ENCODE assay signal across 8 mouse cellular contexts in the genomic region with DNA sequence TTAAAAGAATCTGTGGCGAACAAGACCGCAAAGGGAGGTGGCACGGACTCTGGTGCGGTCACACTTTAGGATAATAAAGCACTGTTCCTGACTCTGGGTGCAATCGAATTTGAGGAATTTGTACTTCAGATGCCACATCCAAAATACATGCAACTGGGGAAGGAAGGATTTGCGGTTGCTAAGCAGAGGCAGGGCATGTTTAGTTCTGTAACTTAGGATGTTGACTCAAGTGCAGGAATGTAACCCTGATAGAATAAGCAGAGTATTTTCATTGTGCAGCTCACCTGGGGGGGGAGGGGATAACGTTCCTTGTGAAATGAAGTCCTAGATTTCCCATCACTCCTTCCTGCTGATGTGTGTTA. TPM values are rescaled to one million over a fixed set of nuclear protein-coding genes. Genes with fewer than 3 reads are reported as not detected.
DNase-seq lines count a peak whose midpoint lies in the region; ATAC-seq and TF ChIP-seq lines count a peak whose summit lies in the region.

No protein-coding gene starts in this region.

- no peak for TF ChIP-seq CTCF in layer of hippocampus, adult 2 months (conservative IDR thresholded peaks at IDR 0.05)

- H3K9me3 ChIP-seq in embryonic facial prominence, embryonic 11.5 days (replicated peaks; ENCODE audit: control insufficient read depth, low read length), result no peaks in the 10 kb centered on the region
- H3K9me3 ChIP-seq in limb, embryonic 11.5 days (ENCODE audit: control insufficient read depth, low read length), result no peaks in the 10 kb centered on the region
- no peaks in the 10 kb centered on the region for H3K9me3 ChIP-seq in neural tube, embryonic 12.5 days

- peak overlapping the region; percentile 93 for H3K27ac ChIP-seq in layer of hippocampus, adult 2 months
- peak overlapping the region; percentile 81 for H3K27ac ChIP-seq in embryonic facial prominence, embryonic 11.5 days (replicated peaks; ENCODE audit: low read depth, low read length)
- H3K27ac ChIP-seq in limb, embryonic 11.5 days (replicated peaks; ENCODE audit: low read depth, low read length), result peak overlapping the region; percentile 90
- H3K27ac ChIP-seq in neural tube, embryonic 12.5 days, result 0 out of 2 replicates have a peak overlapping the region, but pooled peaks have one; percentile 74

- no peak for ATAC-seq in embryonic facial prominence, embryonic 11.5 days (replicated peaks; ENCODE audit: insufficient number of reproducible peaks, low FRiP score, low TSS enrichment, low read depth)
- no peak for ATAC-seq in limb, embryonic 11.5 days (ENCODE audit: insufficient number of reproducible peaks, low FRiP score, low TSS enrichment, low read depth)
- ATAC-seq in neural tube, embryonic 12.5 days (ENCODE audit: low FRiP score, low read depth), result no peak

- H3K27me3 ChIP-seq in embryonic facial prominence, embryonic 11.5 days (ENCODE audit: control insufficient read depth, insufficient read depth, low read length), result no peaks in the 10 kb centered on the region
- H3K27me3 ChIP-seq in limb, embryonic 11.5 days (ENCODE audit: control insufficient read depth, insufficient read depth, low read length), result no peaks in the 10 kb centered on the region
- no peaks in the 10 kb centered on the region for H3K27me3 ChIP-seq in neural tube, embryonic 12.5 days (replicated peaks)

- WGBS in embryonic facial prominence, embryonic 11.5 days, result 3% methylated on average over 7 of the region's 7 CpGs
- under 1% methylated on average over 7 of the region's 7 CpGs for WGBS in limb, embryonic 11.5 days
- under 1% methylated on average over 7 of the region's 7 CpGs for WGBS in neural tube, embryonic 12.5 days

- no peak for DNase-seq in layer of hippocampus, adult 2 months (ENCODE audit: low spot score in 2 of 2)
- DNase-seq in layer of hippocampus, adult 9-10 months (ENCODE audit: low spot score), result no peak
- DNase-seq in embryonic facial prominence, embryonic 11.5 days (ENCODE audit: low spot score), result no peak
- DNase-seq in limb, embryonic 11.5 days (ENCODE audit: low spot score), result no peak
- DNase-seq in urinary bladder, postnatal 4 days (ENCODE audit: low spot score in 2 of 2), result no peak
- DNase-seq in T-cell, adult 2 months (ENCODE audit: low spot score), result no peak
- no peak for DNase-seq in adrenal gland, postnatal 10 days

- H3K4me1 ChIP-seq in embryonic facial prominence, embryonic 11.5 days (ENCODE audit: control insufficient read depth, insufficient read depth, low read length), result peaks cover 13% of the 10 kb centered on the region
- peaks cover 43% of the 10 kb centered on the region for H3K4me1 ChIP-seq in limb, embryonic 11.5 days (ENCODE audit: control insufficient read depth, insufficient read depth, low read length)
- peaks cover 40% of the 10 kb centered on the region for H3K4me1 ChIP-seq in neural tube, embryonic 12.5 days

- H3K36me3 ChIP-seq in embryonic facial prominence, embryonic 11.5 days (replicated peaks; ENCODE audit: control insufficient read depth, insufficient read depth, low read depth, low read length), result no peaks in the 10 kb centered on the region
- no peaks in the 10 kb centered on the region for H3K36me3 ChIP-seq in limb, embryonic 11.5 days (ENCODE audit: control insufficient read depth, insufficient read depth, low read length)
- H3K36me3 ChIP-seq in neural tube, embryonic 12.5 days, result no peaks in the 10 kb centered on the region

- peak overlapping the region; percentile 91 for H3K4me2 ChIP-seq in embryonic facial prominence, embryonic 11.5 days (ENCODE audit: low read depth, low read length)
- peak overlapping the region; percentile 88 for H3K4me2 ChIP-seq in limb, embryonic 11.5 days (ENCODE audit: low read depth, severe bottlenecking)
- H3K4me2 ChIP-seq in neural tube, embryonic 12.5 days (replicated peaks), result peak overlapping the region; percentile 86

- peak overlapping the region; percentile 91 for H3K9ac ChIP-seq in embryonic facial prominence, embryonic 11.5 days (replicated peaks; ENCODE audit: low read length)
- peak overlapping the region; percentile 93 for H3K9ac ChIP-seq in limb, embryonic 11.5 days (ENCODE audit: low read length)
- H3K9ac ChIP-seq in neural tube, embryonic 12.5 days, result peak overlapping the region; percentile 86

- peak overlapping the region; percentile 84 for H3K4me3 ChIP-seq in layer of hippocampus, adult 2 months
- peak overlapping the region; percentile 72 for H3K4me3 ChIP-seq in embryonic facial prominence, embryonic 11.5 days (ENCODE audit: low read depth, low read length)
- peak overlapping the region; percentile 68 for H3K4me3 ChIP-seq in limb, embryonic 11.5 days (ENCODE audit: low read depth, low read length)
- H3K4me3 ChIP-seq in neural tube, embryonic 12.5 days, result peak overlapping the region; percentile 67

RNA-seq across cellular contexts. Expression of gene Fam53b, which starts 0.4 kb away (rescaled TPM):
- 10 to 100 TPM; 42.3 to 54.8 TPM for total RNA-seq in layer of hippocampus, adult 2 months (2021)
- polyA plus RNA-seq in embryonic facial prominence, embryonic 11.5 days (2014; fragmentation: Nextera tagmentation; extraction: Ambion mirVana), result 11.8 and 16.0 TPM in 2 replicates
- polyA plus RNA-seq in limb, embryonic 11.5 days (2014; fragmentation: Nextera tagmentation; extraction: Ambion mirVana), result 23.8 and 29.3 TPM in 2 replicates
- polyA plus RNA-seq in neural tube, embryonic 12.5 days (2016; fragmentation: Nextera tagmentation; extraction: Ambion mirVana), result 25.0 and 25.3 TPM in 2 replicates
- total RNA-seq in adrenal gland, postnatal 10 days (2021), result 10 to 100 TPM; 58.4 to 75.1 TPM

RNA-seq across cellular contexts. Expression of gene Eef1akmt2, which starts 38.4 kb away (rescaled TPM):
- total RNA-seq in layer of hippocampus, adult 2 months (2021), result 10 to 100 TPM; 35.8 to 38.6 TPM
- polyA plus RNA-seq in embryonic facial prominence, embryonic 11.5 days (2014; fragmentation: Nextera tagmentation; extraction: Ambion mirVana), result 84.1 and 90.8 TPM in 2 replicates
- polyA plus RNA-seq in limb, embryonic 11.5 days (2014; fragmentation: Nextera tagmentation; extraction: Ambion mirVana), result 76.6 and 79.4 TPM in 2 replicates
- polyA plus RNA-seq in neural tube, embryonic 12.5 days (2016; fragmentation: Nextera tagmentation; extraction: Ambion mirVana), result 79.1 and 79.6 TPM in 2 replicates
- total RNA-seq in adrenal gland, postnatal 10 days (2021), result 10 to 100 TPM; 20.9 to 27.4 TPM

RNA-seq across cellular contexts. Expression of gene Abraxas2, which starts 45.0 kb away (rescaled TPM):
- total RNA-seq in layer of hippocampus, adult 2 months (2021), result 10 to 100 TPM; 28.8 to 30.3 TPM
- 39.3 and 41.3 TPM in 2 replicates for polyA plus RNA-seq in embryonic facial prominence, embryonic 11.5 days (2014; fragmentation: Nextera tagmentation; extraction: Ambion mirVana)
- polyA plus RNA-seq in limb, embryonic 11.5 days (2014; fragmentation: Nextera tagmentation; extraction: Ambion mirVana), result 40.7 and 41.3 TPM in 2 replicates
- polyA plus RNA-seq in neural tube, embryonic 12.5 days (2016; fragmentation: Nextera tagmentation; extraction: Ambion mirVana), result 36.5 and 41.1 TPM in 2 replicates
- 10 to 100 TPM; 31.3 to 33.3 TPM for total RNA-seq in adrenal gland, postnatal 10 days (2021)
